Mouse (Mus musculus): Measurements from ENCODE around the gene Akap1. TPM values are rescaled to one million over a fixed set of nuclear protein-coding genes. Genes with fewer than 3 reads are reported as not detected.
"Not testable (repeated sequence)": the region's sequence is repeated elsewhere in the genome, so short reads cannot be mapped to it uniquely, and the experiment has no call there.

The Akap1 gene
- polyA plus RNA-seq, 1 experiment from 2014 or later, result 9.5 TPM

DNA sequence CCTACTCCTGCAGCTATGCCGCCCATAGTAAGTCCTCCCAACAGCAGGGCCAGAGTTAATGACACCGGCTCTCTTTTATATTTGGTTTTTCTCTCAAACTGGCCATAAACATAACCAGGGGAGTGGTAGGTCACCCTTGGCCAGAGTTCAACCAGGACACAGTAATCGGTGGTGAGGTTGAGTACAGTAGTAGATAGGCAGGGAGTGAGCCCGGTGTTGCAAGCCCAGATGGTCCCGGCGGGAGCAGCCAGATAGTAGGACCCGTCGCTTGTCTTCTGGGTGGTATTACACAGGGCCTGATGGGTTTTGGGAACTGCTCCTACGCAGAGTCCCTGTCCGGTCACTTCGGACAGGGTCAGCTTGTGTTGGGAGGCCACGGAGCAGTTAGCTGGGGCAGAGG lies 27.1 kb upstream of the Akap1 start:
- not testable (repeated sequence) for H3K4me2 ChIP-seq (ENCODE audit: low read depth, low read length); H3K27ac ChIP-seq (ENCODE audit: low read length); H3K36me3 ChIP-seq (ENCODE audit: control insufficient read depth, insufficient read depth); H3K9ac ChIP-seq (ENCODE audit: low read depth, low read length); H3K27me3 ChIP-seq (ENCODE audit: control insufficient read depth, insufficient read depth, low read depth, low read length); H3K9me3 ChIP-seq (replicated peaks; ENCODE audit: control insufficient read depth, low read length); ATAC-seq (ENCODE audit: low read depth); H3K4me1 ChIP-seq (ENCODE audit: control insufficient read depth, low read depth, low read length); H3K4me3 ChIP-seq (ENCODE audit: low read depth, low read length)
- WGBS (ENCODE audit: insufficient replicate concordance), result 83% methylated on average over 9 of the region's 12 CpGs

DNA sequence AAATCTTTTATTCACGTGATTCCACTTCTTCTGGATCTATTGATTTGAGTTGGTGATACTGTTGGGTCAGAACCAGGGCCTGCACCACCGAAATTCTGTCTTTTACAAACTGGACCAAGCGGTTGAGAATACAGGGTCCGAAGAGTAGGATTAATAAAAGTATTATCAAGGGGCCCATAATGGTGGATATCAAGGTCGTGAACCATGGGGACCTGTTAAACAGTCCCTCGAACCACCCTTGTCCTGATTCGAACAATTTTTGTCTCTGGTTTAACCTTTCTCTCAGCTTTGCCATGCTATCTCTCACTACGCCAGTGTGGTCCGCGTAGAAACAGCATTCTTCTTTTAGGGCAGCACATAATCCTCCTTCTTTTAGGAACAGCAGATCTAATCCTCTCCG lies 26.5 kb upstream of the Akap1 start:
- not testable (repeated sequence) for H3K9me3 ChIP-seq (replicated peaks; ENCODE audit: control insufficient read depth, low read length); H3K36me3 ChIP-seq (ENCODE audit: control insufficient read depth, insufficient read depth); H3K27ac ChIP-seq (ENCODE audit: low read length); H3K4me2 ChIP-seq (ENCODE audit: low read depth, low read length); H3K4me3 ChIP-seq (ENCODE audit: low read depth, low read length); H3K9ac ChIP-seq (ENCODE audit: low read depth, low read length); H3K4me1 ChIP-seq (ENCODE audit: control insufficient read depth, low read depth, low read length); H3K27me3 ChIP-seq (ENCODE audit: control insufficient read depth, insufficient read depth, low read depth, low read length); ATAC-seq (ENCODE audit: low read depth)
- 79% methylated on average over 6 of the region's 11 CpGs for WGBS (ENCODE audit: insufficient replicate concordance)

DNA sequence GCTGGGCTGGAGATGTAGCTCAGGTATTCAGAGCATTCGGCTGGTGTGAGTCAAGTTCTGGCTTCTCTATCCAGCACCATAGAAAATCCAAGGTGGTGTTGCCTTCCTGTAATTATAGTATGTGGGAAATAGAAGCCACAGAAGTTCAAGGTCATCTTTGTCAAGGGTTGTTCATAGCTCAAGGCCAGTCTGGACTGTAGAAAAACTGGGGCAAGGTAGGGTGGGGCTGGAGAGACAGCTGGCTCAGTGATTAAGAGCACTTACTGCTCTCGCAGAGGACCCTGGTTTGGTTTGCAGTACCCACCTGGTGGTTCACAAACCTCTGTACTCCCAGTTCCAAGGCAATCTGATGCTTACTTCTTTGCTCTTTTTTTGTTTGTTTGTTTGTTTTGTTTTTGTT lies 24.6 kb upstream of the Akap1 start:
- H3K9me3 ChIP-seq (replicated peaks; ENCODE audit: control insufficient read depth, low read length), result no peaks in the 10 kb centered on the region
- no peak overlapping the region for H3K27ac ChIP-seq (ENCODE audit: low read length)
- no peak for ATAC-seq (ENCODE audit: low read depth)
- no peak overlapping the region for H3K4me3 ChIP-seq (ENCODE audit: low read depth, low read length)
- no peak overlapping the region for H3K9ac ChIP-seq (ENCODE audit: low read depth, low read length)
- H3K4me2 ChIP-seq (ENCODE audit: low read depth, low read length), result no peak overlapping the region
- no peaks in the 10 kb centered on the region for H3K36me3 ChIP-seq (ENCODE audit: control insufficient read depth, insufficient read depth)
- 62% methylated on average over 2 of the region's 2 CpGs for WGBS (ENCODE audit: insufficient replicate concordance)
- no peaks in the 10 kb centered on the region for H3K4me1 ChIP-seq (ENCODE audit: control insufficient read depth, low read depth, low read length)
- no peaks in the 10 kb centered on the region for H3K27me3 ChIP-seq (ENCODE audit: control insufficient read depth, insufficient read depth, low read depth, low read length)

DNA sequence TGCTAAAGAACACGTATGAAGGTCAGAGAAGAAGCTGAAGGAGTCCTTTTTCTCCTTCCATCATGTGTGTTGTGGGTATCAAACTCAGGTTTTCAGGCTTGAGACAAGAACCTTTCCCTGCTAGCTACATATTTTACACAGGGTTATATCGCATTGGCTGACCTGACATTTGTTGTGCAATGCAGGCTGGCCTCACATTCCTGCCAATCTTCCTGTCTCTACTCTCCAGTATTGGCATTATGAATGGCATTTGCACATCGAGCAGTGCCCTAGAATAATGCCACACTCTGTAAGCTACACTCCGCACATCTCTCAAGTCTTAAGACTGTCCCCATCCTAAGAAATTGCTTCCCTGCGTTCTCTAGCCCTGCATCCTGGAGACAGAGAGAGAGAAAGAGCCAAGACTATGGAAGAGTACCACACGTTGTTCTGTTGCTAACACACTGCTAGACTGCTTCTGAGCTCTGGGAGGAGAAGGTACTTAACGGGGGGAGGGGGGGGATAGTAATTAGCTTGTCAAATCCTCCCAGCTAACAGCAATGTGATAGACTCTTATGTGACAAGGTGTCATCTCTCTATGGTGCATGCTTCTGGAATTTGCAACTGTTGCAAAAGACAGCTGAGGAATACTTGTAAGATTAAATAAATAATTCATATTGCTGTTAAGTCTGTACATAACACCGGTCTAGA lies 20.1 kb upstream of the Akap1 start:
- Histone ChIP-seq H3K4me3 (ENCODE audit: low read depth, low read length) (no peak overlapping the region), H3K9me3 (replicated peaks; ENCODE audit: control insufficient read depth, low read length) (no peaks in the 10 kb centered on the region), H3K27me3 (ENCODE audit: control insufficient read depth, insufficient read depth, low read depth, low read length) (no peaks in the 10 kb centered on the region), H3K4me1 (ENCODE audit: control insufficient read depth, low read depth, low read length) (no peaks in the 10 kb centered on the region), H3K4me2 (ENCODE audit: low read depth, low read length) (no peak overlapping the region), H3K27ac (ENCODE audit: low read length) (no peak overlapping the region), H3K9ac (ENCODE audit: low read depth, low read length) (no peak overlapping the region), H3K36me3 (ENCODE audit: control insufficient read depth, insufficient read depth) (no peaks in the 10 kb centered on the region)
- WGBS (ENCODE audit: insufficient replicate concordance), result 61% methylated on average over 8 of the region's 8 CpGs
- no peak for ATAC-seq (ENCODE audit: low read depth)

DNA sequence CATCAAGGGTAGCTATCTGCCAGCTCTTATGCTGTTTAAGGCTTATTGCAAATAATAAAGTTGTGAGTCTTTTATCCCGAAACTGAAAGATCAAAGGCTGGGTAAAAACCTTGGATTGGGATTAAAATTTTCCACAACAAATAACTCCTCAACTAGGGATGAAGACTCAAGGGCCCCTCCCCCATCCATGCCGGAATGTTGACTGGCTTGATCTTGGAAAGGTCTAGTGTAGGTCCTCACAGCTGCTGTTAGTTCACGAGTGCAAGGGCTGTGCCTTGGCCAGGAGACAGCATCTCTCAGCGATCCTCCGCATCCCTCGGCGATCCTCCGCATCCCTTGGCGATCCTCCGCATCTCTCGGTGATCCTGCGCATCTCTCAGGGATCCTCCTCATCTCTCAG lies 13.6 kb upstream of the Akap1 start:
- WGBS (ENCODE audit: insufficient replicate concordance), result 78% methylated on average over 12 of the region's 12 CpGs
- no peaks in the 10 kb centered on the region; the same call in 1 of the 2 replicates for H3K4me1 ChIP-seq (ENCODE audit: control insufficient read depth, low read depth, low read length)
- no peak for ATAC-seq (ENCODE audit: low read depth)
- H3K4me3 ChIP-seq (ENCODE audit: low read depth, low read length), result no peak overlapping the region
- no peaks in the 10 kb centered on the region for H3K9me3 ChIP-seq (replicated peaks; ENCODE audit: control insufficient read depth, low read length)
- H3K27ac ChIP-seq (ENCODE audit: low read length), result no peak overlapping the region
- H3K27me3 ChIP-seq (ENCODE audit: control insufficient read depth, insufficient read depth, low read depth, low read length), result peaks cover 13% of the 10 kb centered on the region
- H3K36me3 ChIP-seq (ENCODE audit: control insufficient read depth, insufficient read depth), result no peaks in the 10 kb centered on the region
- H3K9ac ChIP-seq (ENCODE audit: low read depth, low read length), result no peak overlapping the region
- no peak overlapping the region for H3K4me2 ChIP-seq (ENCODE audit: low read depth, low read length)

DNA sequence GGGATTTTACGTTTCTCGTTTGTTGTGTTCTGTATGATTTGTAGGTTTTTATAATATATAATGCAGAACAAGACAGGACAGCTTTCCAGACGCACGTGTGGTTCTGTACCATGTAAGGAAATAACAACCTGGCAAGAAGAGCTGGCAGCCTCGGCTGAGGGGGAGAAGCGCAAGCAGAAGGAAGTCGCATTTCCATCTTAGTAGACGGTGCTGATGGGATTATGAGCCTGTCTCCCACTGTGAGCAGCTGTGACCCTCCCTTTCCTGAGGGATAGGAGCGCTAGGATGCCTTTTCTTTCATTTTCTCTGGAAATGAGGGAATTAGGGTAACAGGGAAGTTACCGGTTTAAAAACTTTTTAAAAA lies 9.3 kb upstream of the Akap1 start:
- Histone ChIP-seq H3K27me3 (ENCODE audit: control insufficient read depth, insufficient read depth, low read depth, low read length) (peaks cover 23% of the 10 kb centered on the region), H3K27ac (ENCODE audit: low read length) (no peak overlapping the region), H3K9ac (ENCODE audit: low read depth, low read length) (no peak overlapping the region), H3K9me3 (replicated peaks; ENCODE audit: control insufficient read depth, low read length) (no peaks in the 10 kb centered on the region), H3K4me2 (ENCODE audit: low read depth, low read length) (peak overlapping the region; percentile 50), H3K36me3 (ENCODE audit: control insufficient read depth, insufficient read depth) (no peaks in the 10 kb centered on the region), H3K4me1 (ENCODE audit: control insufficient read depth, low read depth, low read length) (no peaks in the 10 kb centered on the region; the same call in 1 of the 2 replicates), H3K4me3 (ENCODE audit: low read depth, low read length) (peak overlapping the region; percentile 30)
- 4% methylated on average over 10 of the region's 10 CpGs for whole genome bisulfite sequencing (ENCODE audit: insufficient replicate concordance)
- no peak for ATAC-seq (ENCODE audit: low read depth)

DNA sequence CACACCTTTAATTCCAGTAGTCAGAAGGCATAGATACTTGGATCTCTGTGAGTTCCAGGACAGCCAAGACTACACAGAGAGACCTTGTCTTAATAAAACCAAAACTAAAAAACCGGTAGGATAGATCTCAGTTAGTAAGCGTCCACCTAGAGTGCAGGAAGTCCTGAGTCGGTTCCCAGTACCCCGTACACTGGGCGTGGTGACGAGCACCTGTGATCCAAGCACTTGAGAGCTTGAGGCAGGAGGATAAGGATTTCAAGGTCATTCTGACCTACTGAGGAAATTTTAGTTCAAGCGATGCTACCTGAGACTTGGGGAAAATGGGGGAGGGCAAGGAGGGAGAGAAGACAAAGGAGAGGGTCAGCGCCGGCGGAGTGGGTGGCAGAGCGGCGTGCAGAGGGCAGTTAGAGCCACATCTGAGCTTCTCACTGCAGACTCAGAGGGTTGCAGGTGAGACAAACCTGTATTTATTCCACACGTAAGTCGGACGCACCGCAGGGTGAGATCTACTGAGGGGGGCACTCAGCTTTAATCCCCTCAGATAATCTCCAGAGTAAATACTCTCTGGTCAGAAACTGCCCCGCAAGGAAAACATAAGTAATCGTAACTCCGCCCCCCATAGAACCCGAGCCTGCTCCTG lies 8.8 kb upstream of the Akap1 start:
- no peak overlapping the region for H3K27ac ChIP-seq (ENCODE audit: low read length)
- no peaks in the 10 kb centered on the region for H3K36me3 ChIP-seq (ENCODE audit: control insufficient read depth, insufficient read depth)
- 4% methylated on average over 20 of the region's 20 CpGs for WGBS (ENCODE audit: insufficient replicate concordance)
- H3K4me3 ChIP-seq (ENCODE audit: low read depth, low read length), result peak overlapping the region; percentile 30
- no peak overlapping the region for H3K9ac ChIP-seq (ENCODE audit: low read depth, low read length)
- no peaks in the 10 kb centered on the region; the same call in 1 of the 2 replicates for H3K4me1 ChIP-seq (ENCODE audit: control insufficient read depth, low read depth, low read length)
- H3K9me3 ChIP-seq (replicated peaks; ENCODE audit: control insufficient read depth, low read length), result no peaks in the 10 kb centered on the region
- peak overlapping the region; percentile 50 for H3K4me2 ChIP-seq (ENCODE audit: low read depth, low read length)
- ATAC-seq (ENCODE audit: low read depth), result no peak
- peaks cover 23% of the 10 kb centered on the region for H3K27me3 ChIP-seq (ENCODE audit: control insufficient read depth, insufficient read depth, low read depth, low read length)

DNA sequence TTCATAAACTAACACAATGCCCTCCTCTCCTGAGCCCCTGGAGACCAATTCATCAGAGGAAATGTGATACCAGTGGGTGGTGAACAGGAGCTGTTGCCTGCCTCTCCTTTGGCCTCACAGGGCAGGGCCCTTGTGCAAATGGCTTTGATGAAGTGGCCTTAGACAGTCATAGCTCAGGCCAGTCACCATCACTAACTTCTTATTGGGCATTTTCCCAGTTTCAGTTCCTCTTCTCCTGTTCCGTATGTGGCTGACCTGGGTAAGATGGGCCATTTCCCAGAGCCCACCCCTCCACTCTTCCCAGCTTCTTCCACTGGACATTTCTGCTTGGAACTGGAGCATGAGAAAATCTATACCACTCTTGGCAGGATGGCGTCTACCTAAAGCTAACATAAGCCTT lies 5.1 kb upstream of the Akap1 start:
- peaks cover 4% of the 10 kb centered on the region; the same call in 1 of the 2 replicates for H3K4me1 ChIP-seq (ENCODE audit: control insufficient read depth, low read depth, low read length)
- 48% methylated on average over 2 of the region's 2 CpGs for WGBS (ENCODE audit: insufficient replicate concordance)
- H3K27ac ChIP-seq (ENCODE audit: low read length), result no peak overlapping the region
- H3K4me2 ChIP-seq (ENCODE audit: low read depth, low read length), result no peak overlapping the region
- no peak overlapping the region for H3K9ac ChIP-seq (ENCODE audit: low read depth, low read length)
- no peaks in the 10 kb centered on the region for H3K9me3 ChIP-seq (replicated peaks; ENCODE audit: control insufficient read depth, low read length)
- H3K27me3 ChIP-seq (ENCODE audit: control insufficient read depth, insufficient read depth, low read depth, low read length), result peaks cover 23% of the 10 kb centered on the region
- H3K36me3 ChIP-seq (ENCODE audit: control insufficient read depth, insufficient read depth), result no peaks in the 10 kb centered on the region
- no peak for ATAC-seq (ENCODE audit: low read depth)
- H3K4me3 ChIP-seq (ENCODE audit: low read depth, low read length), result no peak overlapping the region

DNA sequence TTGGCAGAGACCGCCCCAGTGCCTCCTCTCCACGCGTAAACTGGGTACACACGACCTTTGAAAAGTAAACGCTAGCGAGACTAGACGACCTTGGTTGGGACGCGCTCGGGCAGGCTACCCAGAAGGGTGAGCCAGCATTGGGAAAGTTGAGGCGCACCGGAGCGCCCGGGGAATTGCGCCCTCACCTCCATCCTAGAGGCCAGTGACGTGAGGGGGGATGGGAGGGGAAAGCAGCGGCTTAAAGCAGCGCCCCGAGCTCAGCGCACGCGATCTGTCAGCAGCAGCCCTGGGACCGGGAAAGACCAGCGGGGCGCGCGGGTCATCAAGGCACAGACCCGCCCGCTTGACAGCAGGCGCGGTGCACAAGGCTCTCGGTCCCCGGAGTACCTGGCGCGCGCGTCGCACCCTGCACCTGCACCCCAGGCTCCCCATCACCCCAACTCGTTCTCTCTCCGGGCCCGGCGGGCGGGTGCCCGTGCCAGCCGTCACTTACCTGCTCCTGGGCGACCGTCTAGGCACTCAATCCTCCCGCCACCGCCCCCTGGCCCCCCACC lies 405 bp downstream of the Akap1 start:
- peak; percentile 40 for ATAC-seq (ENCODE audit: low read depth)
- Histone ChIP-seq H3K9ac (ENCODE audit: low read depth, low read length) (peak overlapping the region; percentile 61), H3K4me1 (ENCODE audit: control insufficient read depth, low read depth, low read length) (peaks cover 7% of the 10 kb centered on the region), H3K4me2 (ENCODE audit: low read depth, low read length) (peak overlapping the region; percentile 91), H3K27ac (ENCODE audit: low read length) (peak overlapping the region; percentile 63), H3K4me3 (ENCODE audit: low read depth, low read length) (peak overlapping the region; percentile 68), H3K9me3 (replicated peaks; ENCODE audit: control insufficient read depth, low read length) (no peaks in the 10 kb centered on the region), H3K36me3 (ENCODE audit: control insufficient read depth, insufficient read depth) (no peaks in the 10 kb centered on the region; the same call in 1 of the 2 replicates), H3K27me3 (ENCODE audit: control insufficient read depth, insufficient read depth, low read depth, low read length) (no peaks in the 10 kb centered on the region)
- WGBS (ENCODE audit: insufficient replicate concordance), result under 1% methylated on average over 49 of the region's 49 CpGs
